Mouse (Mus musculus): Measurements from ENCODE around the gene Trnau1ap.

GRCm38 (mm10) chr4:132353481-132353885 lies 24.1 kb upstream of the Trnau1ap start, which contains the start of gene Rcc1:
- no peak for TF ChIP-seq CTCF (IDR thresholded peaks at IDR 0.05; ENCODE audit: low read depth, low read length)
- TF ChIP-seq POLR2A (IDR thresholded peaks at IDR 0.05; ENCODE audit: borderline replicate concordance, low read depth, low read length) = peak; percentile 87
